Mouse (Mus musculus) C2C12 (cell line): Measurements from ENCODE around the gene Prss57.

Experiments used
- CEBPB ChIP-seq: IDR thresholded peaks from one replicate; pipeline ENCODE4 v1.6.1; 2011; ENCODE audit warnings: low read depth, mild to moderate bottlenecking, control low read depth, moderate library complexity
- CTCF ChIP-seq: IDR thresholded peaks from one replicate; pipeline ENCODE4 v1.5.1; 2011; ENCODE audit not compliant: control insufficient read depth, insufficient read depth, insufficient read length
- MAX ChIP-seq: IDR thresholded peaks from one replicate; pipeline ENCODE4 v1.6.1; 2011; ENCODE audit warnings: mild to moderate bottlenecking, control low read depth
- MYOD1 ChIP-seq: IDR thresholded peaks from one replicate; pipeline ENCODE4 v1.6.1; 2011; ENCODE audit warnings: low read depth; ENCODE audit not compliant: control insufficient read depth, insufficient read length
- MYOG ChIP-seq: IDR thresholded peaks from one replicate; pipeline ENCODE4 v1.6.1; 2011; ENCODE audit not compliant: control insufficient read depth, insufficient read length; ENCODE audit errors: extremely low read depth
- USF1 ChIP-seq: IDR thresholded peaks from one replicate; pipeline ENCODE4 v1.6.1; 2011; ENCODE audit warnings: low read depth, mild to moderate bottlenecking, control low read depth, moderate library complexity

DNA sequence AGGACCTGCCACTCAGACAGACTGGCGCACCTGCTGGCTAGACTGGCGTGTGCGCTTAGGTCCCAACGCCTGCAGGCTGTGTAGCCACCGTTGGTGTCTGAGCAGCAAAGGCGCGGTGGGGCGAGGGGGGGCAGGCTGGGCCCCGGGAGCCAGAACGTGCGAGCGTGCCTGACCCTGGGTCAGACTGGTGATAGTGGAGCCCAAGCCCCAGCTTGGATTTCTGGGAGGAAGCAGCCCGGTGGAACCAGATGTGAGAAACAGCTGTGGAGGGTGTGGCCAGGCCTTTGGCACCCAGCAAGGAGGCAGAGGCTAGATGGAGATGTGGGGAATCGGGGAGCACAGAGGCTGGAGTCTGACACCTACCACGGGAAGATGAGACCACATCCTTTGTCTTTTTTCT, 6.6 kb upstream of the Prss57 start:
- TF ChIP-seq CTCF (no peak), USF1 (no peak), MAX (no peak), MYOG (no peak), MYOD1 (no peak), CEBPB (no peak)
